Mouse (Mus musculus): ENCODE results near the gene Kctd18. TPM values are rescaled to one million over a fixed set of nuclear protein-coding genes. Genes with fewer than 3 reads are reported as not detected.

Gene Kctd18
- total RNA-seq, 2 experiments from 2014 or later: 29.2 to 30.5 TPM

DNA sequence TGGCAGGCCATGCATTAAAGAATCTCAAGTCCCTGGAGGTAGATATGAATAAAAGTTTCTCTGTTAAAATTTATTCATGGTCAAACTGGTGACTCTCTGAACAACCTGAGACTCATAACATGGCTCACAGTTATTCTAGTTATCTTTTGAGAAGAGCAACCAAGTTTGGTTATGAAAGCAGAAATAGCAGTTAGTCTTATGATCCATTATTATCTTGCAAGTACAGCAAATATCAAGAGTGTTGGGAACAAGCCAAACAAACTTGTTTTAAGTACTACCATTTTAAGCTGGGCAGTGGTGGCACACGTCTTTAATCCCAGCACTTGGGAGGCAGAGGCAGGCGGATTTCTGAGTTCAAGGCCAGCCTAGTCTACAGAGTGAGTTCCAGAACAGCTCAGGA lies 27.5 kb downstream of the Kctd18 start:
- no peak for DNase-seq
- intact Hi-C loops (cut with DNase I): no loop called here

DNA sequence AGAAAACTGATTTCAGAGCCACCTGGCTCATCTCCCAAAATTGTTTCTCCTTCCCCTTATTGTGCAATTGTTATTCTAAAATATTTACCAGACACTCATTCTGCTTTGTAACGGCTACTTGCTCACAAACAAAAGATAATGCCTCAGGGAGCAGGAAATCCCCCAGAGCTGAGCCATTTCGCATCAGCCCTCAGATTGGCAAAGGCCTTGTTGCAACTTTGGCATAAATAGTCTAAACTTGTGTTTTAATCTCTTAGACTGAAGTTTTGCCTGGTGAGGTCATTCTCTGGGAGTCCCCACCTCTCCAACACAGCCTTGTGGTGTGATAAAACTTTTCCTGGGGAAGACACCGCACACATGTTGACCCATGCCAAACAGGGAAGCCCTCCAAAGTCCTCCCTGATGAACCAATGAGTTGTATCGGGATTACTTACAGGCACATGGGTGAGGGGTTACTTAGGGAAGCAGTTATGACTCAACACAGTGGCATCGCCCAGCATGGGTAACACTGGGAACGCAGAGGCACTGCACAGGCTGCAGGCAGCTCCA lies 29.6 kb downstream of the Kctd18 start:
- no peak for DNase-seq
- intact Hi-C loops (cut with DNase I): no loop called here

DNA sequence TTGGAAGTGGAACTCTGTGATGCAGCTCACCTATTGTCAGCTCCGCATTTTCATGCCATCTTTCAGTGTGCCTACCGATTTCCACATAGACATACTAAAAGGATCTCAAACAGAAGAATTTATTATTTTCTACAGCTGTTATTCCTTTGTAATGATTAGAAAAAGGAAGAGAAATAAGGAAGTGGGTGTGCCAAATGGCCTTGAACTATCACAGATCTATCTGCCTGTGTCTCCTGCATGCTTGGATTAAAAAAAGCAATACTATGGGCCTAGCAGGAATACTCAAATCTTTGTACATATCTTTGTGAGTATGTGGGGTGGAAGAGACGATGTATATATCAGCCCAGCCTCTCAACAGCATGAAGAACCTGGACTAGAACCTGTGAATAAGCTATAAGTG lies 41.9 kb downstream of the Kctd18 start:
- intact Hi-C loops (cut with DNase I): no loop called here
- no peak for DNase-seq

DNA sequence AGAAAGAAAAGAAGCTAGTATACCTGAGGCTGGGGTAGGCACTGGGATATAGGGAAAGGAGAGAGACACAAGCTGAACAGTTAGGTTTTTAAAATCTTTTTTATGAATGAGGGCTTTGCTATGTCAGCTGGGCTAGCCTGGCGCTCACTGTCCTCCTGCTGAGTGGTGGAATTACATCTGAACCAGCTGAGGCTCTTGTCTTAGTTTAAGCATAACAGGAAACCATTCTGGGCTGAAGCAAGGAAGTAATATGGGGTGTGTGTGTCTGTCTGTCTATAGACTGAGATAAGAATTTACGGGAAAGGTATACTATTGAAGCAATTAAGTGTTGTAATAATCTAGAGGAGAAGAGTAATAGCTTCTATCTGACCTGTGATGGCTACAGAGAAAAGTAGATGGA lies 47.2 kb downstream of the Kctd18 start:
- intact Hi-C loops (cut with DNase I): no loop called here
- DNase-seq: no peak

DNA sequence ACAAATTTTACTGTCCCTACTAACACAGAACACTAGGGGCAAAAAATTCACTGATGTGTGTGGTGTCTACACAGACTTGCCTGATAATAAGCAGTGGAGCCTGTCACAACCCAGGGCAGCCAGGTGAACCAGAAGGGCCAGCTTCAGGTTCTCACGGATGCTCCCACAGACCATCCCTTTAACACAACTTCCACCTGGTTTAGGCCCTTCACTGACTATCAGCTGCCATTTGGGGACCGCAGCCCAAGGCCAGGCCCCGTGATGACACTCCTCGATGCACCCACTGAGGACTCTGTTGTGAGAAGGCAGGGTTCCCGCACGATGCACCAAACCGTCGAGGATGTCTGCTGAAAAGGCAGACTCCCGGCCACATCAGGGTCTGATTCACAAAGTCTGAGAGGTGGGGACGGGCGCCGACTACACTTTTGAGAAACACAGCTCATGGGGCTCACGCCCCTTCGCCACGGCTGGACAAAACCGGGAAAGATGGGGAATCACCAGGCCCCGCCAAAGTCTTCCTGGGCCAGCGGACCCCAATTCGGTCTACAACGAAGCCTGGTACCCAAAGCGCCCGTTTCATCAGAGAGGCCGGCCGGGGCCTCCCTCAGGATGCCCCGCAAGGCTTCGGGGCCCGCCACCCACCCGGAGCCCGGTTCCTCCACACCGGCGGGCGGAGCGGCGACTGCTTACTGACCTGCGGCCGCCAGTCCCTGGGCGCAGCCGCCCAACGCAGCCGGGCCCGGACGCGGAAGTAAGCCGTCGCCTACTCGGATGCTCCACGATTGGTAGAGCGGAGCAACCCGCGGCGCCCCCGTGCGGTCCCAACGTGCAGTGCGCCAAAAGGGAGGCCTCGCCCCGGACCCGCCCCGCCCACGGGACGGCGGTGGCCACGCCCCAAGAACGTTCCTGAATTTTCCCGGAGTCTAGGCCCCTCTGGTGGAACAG lies 49.2 kb downstream of the Kctd18 start:
- DNase-seq: peak; percentile 97
- intact Hi-C loops (cut with DNase I): no loop called here

DNA sequence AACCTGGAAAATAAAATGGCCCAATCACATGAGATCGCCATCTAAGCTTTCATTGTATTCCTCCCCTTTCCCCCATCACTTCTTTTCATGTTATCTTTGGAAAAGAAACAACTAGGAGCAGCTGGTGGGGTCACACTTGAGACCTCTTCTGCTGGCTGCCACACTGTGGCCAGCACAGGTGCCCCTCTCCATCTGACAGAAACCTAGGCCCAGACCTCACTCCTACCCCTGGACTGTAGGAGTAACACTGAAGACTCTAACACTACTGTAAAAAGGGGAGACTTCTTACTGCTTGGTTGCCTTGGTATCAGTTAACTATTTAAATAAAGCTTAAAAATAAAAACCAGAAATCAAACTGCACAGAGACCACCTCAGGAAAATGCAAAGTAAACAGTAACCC lies 63.0 kb downstream of the Kctd18 start:
- intact Hi-C loops (cut with DNase I): no loop called here
- no peak for DNase-seq

DNA sequence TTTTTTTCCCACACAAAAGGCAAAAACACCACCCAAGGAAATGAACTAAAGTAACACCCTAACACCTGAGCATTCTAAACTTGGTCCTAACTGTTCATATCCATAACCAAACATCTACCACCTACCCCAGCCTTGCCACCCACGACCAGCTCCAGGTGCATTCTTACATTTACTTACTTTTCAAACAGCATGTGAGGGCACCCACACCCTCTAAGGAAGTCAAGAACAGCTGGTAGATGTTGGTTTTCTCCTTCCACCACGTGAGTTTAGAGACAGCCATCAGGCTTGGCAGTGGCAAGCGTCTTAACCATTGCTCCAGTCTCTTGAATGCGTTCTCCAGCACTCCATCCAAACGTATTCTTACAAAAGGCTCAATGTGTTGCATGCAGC lies 64.4 kb downstream of the Kctd18 start:
- intact Hi-C loops (cut with DNase I): no loop called here

DNA sequence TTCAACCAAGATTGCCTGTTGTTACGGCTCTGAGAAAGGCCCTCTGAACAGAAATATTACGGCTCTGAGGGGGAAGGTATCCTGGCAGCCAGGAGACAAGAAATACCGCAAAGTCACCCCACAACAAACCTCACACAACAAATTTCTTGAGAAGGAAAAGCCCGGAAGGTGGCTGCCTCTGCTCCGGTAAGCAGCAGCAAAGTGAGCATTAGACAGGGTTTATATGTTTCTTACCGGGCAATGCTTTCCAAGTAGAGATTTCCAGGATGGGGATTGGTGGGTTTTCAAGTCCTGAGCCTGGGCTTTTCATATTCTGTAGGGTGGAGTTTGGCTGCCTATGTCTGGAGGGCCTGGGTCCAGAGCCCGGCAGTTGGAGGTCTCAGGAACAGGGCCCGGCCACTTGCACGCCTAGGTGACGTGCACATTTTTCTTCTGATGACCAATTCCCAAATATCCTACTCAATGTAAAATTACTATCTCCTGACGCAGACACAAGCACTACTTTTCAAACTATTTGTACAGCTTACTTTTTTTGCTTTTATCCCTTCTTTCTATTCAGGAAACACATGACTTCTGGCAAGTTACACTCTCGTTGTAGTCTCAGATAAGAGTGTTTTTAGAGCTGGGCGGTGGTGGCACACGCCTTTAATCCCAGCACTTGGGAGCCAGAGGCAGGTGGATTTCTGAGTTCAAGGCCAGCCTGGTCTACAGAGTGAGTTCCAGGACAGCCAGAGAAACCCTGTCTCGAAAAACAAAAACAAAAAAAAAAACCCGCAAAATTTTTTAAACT lies 65.0 kb downstream of the Kctd18 start:
- DNase-seq: no peak
- intact Hi-C loops (cut with DNase I): no loop called here

More for the DNA sequence above, 64.4 kb downstream of the Kctd18 start:
- DNase-seq: no peak

DNA sequence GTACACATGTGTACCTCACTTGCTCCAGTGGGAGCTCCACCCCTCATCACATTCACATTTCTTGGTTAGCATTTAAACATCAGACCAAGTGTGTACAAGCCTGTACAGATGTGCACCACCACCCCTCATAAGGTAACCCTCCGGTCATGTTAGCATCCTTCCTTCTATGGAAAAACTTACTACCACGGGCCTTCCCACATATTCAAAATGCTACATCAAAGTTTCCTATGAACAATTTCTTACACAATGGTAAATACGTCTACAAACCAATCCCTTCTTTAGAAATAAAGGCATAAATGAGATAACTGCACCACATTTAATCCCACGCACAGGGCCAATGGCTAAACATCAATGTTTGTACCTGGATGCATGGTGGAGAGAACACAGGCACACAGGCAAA lies 66.2 kb downstream of the Kctd18 start:
- DNase-seq: no peak
- intact Hi-C loops (cut with DNase I): no loop called here

DNA sequence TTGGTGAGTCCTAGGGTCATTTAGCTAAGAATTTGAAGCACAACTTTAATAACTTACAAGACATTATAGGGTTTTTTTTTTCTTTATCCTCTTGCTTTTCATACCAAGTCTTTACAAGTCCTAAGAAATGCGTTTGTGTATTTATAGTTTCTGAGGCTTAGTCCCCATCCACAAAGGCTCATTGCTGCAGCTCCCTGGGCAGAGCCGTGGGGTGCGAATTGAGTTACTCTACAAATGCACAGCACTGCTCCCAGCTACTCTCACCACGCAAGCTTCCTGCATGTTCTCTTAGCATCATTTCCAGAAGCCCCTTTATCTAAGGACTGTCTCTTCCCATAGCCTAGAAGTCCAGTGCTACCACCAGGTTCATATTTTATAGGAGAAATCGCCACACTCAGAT lies 69.0 kb downstream of the Kctd18 start:
- DNase-seq: no peak
- intact Hi-C loops (cut with DNase I): loop anchor here (2.0 to 10.0 kb wide), 2 partner anchors 175 to 527 kb away; partner anchors contain the start of gene Spats2l

DNA sequence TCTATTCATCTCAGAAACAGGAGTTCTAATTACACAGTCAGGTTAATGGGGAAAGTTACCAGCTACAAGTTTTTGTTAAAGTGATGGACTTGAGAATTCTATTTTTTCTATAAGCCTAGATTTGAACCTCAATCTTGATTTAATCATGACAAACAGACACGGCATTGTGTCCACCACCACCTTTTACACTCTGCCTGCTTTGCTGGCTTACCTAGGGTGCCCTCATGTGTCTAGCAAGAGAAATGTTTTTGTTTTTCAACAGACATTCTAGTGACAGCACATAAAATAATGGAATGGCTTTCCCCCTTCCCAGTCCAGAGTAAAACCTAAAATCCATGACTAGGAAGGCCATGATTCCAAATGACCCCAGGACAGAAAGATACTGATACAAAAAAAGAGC lies 69.6 kb downstream of the Kctd18 start:
- intact Hi-C loops (cut with DNase I): loop anchor here (2.0 to 10.0 kb wide), 2 partner anchors 174 to 526 kb away; partner anchors contain the start of gene Spats2l
- no peak for DNase-seq

DNA sequence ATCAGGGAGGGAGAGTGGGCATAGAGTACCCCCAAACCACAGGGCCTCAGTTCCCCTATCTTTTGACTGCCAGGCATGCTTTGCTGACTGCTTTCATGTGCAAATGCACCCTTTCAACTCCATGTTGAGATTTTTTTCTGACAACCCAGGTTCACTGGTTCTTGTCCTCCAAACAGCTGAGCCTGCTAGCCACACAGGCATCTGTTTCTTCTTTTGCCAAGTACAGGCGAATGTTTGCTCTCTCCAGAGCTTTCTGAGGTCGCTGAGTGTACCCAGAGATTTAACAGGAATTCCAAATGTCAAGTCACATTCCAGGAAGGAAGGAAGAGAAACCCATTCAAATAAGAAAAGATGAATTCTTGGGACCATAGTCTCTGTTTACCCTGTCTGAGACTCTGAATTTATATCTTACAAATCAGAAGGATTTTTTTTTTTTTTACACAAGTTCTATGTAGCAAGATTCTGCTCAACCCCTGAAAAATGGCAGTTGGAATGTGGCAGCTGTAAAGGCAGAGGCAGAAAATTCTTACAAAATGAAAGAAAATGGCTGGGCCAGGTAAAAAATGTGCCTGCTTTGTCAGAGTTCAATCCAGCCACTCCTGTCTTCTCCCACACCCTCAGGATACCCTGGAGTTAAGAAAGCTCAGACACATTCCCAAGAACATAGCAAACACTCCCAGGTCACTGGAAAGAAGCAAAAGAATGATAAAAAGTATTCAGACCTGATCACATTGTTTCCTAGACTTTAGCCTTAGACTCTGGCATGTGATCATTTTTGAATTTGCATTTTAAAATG lies 71.0 kb downstream of the Kctd18 start:
- intact Hi-C loops (cut with DNase I): loop anchor here (2.0 to 10.0 kb wide), 2 partner anchors 173 to 525 kb away; partner anchors contain the start of gene Spats2l

DNA sequence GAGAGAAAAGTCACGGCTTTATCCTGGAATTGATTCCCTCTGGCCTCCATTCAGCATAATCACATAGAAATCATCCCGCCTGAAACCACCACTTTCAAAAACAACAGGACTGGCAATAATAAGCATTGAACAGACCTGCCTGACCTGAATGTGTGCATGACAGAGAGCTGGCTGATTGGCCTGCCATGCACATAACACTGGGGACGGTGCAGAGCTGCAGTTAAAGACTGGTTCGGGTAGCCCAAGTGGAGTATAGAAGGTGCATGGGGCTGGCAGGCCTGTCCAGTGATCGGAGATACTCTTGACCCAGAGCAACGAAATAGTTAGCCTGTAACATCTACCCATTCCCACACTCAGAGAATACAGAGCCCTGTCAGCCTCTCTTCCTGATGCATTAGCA lies 76.5 kb downstream of the Kctd18 start:
- DNase-seq: no peak
- intact Hi-C loops (cut with DNase I): loop anchor here (10.0 kb wide), 1 partner anchor 167 kb away; the partner anchor contains the start of gene Spats2l

More for the DNA sequence above, 71.0 kb downstream of the Kctd18 start:
- DNase-seq: no peak

DNA sequence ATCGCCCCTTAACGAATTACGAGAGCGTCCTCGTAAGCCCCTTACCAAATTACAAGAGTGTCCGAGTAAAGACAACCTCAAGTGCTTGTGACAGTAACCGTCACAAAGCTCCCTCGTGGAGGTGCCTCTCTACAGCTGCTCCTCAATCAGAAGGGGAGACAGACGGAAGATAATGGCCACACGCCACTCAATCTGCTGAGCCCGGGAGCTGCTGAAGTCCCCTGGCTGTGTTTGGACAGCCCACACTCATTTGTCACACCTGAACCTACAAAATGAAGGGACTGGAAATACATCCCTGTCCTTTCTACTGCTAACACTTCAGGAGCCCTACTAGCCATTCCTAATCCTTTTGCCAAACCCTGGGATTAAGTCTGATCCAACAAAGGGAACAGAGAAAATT lies 77.0 kb downstream of the Kctd18 start:
- DNase-seq: no peak

DNA sequence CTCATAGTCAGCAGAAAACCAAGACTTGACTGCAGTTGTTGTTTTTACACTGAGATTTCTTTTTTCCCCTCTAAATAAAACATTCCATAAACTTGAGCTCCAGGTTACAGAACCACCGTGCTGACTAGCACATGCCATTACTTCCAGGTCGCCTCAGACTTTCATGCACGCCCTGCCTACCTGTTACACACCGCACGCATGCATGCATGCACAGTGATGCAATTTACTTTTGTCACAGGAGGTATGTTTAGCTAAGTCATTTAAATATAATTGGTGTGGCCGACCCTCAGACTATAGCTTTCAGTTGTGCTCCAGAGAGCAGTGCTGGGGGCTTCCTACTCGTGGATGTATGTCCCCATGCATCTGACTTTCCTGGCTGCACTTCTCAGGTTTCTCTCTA lies 77.7 kb downstream of the Kctd18 start:
- intact Hi-C loops (cut with DNase I): loop anchor here (10.0 kb wide), 1 partner anchor 166 kb away; the partner anchor contains the start of gene Spats2l

More for the DNA sequence above, 77.0 kb downstream of the Kctd18 start:
- intact Hi-C loops (cut with DNase I): loop anchor here (10.0 kb wide), 1 partner anchor 167 kb away; the partner anchor contains the start of gene Spats2l

DNA sequence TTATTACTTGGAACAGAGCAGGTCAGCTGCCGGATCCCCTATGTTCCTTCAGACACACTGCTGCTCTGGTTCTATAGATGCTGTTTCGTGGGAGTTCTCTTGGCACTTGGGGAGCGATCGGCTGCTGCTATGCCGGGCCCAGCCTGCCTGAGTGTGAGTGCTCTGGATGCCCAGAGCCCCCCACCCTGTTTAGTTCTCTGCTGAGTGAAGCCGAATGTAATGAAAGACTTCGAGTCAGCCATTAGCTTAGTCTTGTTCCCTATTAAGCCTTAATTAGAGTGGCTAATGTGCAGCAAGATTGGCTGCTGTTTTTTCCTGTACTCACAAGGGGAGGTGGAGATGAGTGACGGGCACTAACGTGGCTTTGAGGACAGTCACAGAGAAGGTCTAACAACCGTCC lies 78.1 kb downstream of the Kctd18 start:
- DNase-seq: no peak
- intact Hi-C loops (cut with DNase I): loop anchor here (10.0 kb wide), 1 partner anchor 166 kb away; the partner anchor contains the start of gene Spats2l

More for the DNA sequence above, 77.7 kb downstream of the Kctd18 start:
- DNase-seq: no peak

DNA sequence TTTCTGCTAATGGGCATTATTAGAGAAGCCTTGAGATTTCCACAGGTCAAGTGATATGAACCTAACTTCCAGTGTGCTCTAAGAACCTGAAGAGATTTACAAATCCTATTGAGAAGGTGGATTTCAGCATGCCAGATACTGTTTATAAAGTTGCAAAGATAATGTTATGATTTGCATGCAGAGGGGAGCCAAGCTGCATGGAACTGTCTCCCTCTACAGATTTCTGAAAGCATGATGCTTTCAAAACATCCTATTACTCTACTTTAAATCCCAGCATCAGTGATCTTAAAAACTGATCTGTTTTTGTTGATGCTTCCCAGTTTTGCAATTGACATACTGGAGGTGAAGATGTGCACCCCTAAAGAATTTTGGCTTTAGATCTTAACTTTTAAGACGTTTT lies 84.5 kb downstream of the Kctd18 start:
- intact Hi-C loops (cut with DNase I): no loop called here
- DNase-seq: no peak

DNA sequence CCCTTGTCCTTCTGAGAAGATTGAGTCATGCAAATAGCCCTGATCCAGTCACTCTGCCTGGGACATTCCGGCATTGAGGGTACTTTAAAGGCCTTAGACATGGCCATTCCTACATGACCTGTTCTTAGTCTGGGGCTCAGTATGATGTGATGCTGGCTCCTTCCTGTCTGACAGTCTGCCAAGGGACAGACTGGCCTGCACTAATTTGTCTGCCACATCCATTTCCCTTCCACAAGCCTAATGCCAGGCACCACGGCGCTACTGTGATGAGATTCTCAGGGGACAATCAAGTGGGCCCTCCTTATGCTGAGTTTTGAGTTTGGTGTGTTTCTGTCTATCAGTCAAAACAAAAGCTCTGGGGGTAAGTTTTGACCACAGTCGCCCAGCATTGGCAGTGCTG lies 100.2 kb downstream of the Kctd18 start:
- intact Hi-C loops (cut with DNase I): no loop called here

DNA sequence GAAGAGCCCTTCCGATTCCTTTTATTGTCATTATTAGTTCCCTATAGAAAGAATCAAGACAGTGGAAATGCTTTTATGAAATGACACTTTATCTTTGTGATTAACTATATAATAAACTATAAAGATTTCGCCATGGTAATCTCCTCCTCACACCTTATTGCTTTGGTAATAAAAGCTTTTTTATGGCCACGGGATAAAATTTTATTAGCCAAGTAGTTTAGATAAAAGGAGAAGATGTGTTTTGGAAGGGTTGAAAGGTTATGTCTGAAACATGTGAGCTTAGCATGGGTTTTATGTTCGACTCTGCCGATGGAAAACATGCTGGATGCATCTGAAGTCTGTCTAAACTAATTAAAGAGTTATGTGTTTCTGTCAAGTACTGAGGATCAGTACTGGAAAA lies 101.4 kb downstream of the Kctd18 start:
- intact Hi-C loops (cut with DNase I): no loop called here
- DNase-seq: no peak

More for the DNA sequence above, 100.2 kb downstream of the Kctd18 start:
- peak; percentile 43 for DNase-seq

DNA sequence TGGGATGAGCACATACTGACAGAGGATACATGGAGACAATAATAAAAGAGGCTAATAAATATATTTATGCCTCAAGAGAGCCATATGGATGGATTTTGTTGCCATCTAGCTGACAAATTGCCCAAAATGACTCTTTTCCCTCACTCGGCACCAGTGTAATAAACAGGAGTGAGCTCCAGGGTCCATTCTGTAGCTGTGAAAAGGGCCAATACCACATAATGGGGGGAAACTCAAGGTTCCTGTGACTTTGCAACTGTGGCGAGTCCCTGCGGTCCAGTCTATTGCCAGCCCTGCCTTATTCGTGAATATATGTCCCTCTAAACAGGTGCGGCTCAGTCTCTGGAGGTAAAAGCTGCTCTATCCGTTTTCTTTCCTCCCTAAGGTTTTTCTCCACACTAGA lies 107.2 kb downstream of the Kctd18 start:
- no peak for DNase-seq
- intact Hi-C loops (cut with DNase I): no loop called here

All from left cerebral cortex, postnatal 4 days (tissue).